Mouse (Mus musculus): ENCODE data around the gene Tal1. TPM values are rescaled to one million over a fixed set of nuclear protein-coding genes. Genes with fewer than 3 reads are reported as not detected.
A peak's percentile ranks its signal among the peaks of the same experiment; 100 is the strongest.

Gene Tal1
- polyA plus RNA-seq, 1 experiment from 2014 or later: 1.7 TPM

- peaks cover 5% of the 10 kb centered on the region; the same call in 1 of the 2 replicates for H3K27me3 ChIP-seq (replicated peaks)
- H3K27ac ChIP-seq (replicated peaks): no peak overlapping the region
- 60% methylated on average over 3 of the region's 3 CpGs for WGBS
- no peak for ATAC-seq (ENCODE audit: low FRiP score)
- H3K4me3 ChIP-seq (replicated peaks): no peak overlapping the region
- peaks cover 14% of the 10 kb centered on the region for H3K4me1 ChIP-seq
- no peaks in the 10 kb centered on the region for H3K36me3 ChIP-seq
- H3K9me3 ChIP-seq (replicated peaks): no peaks in the 10 kb centered on the region
- H3K9ac ChIP-seq (replicated peaks): no peak overlapping the region
- no peak overlapping the region for H3K4me2 ChIP-seq
Measured at GRCm38 (mm10) chr4:115075204-115075915, 19.1 kb downstream of the Tal1 start.

GRCm38 (mm10) chr4:115078892-115079820, 22.9 kb downstream of the Tal1 start:
- no peaks in the 10 kb centered on the region for H3K36me3 ChIP-seq
- peak; percentile 80 for ATAC-seq (ENCODE audit: low FRiP score)
- no peak overlapping the region for H3K27ac ChIP-seq (replicated peaks)
- H3K4me1 ChIP-seq: peaks cover 14% of the 10 kb centered on the region
- WGBS: 11% methylated on average over 10 of the region's 10 CpGs
- H3K27me3 ChIP-seq (replicated peaks): 0 out of 2 replicates have a peak, but pooled peaks cover 5% of the 10 kb centered on the region
- no peak overlapping the region for H3K4me2 ChIP-seq
- no peak overlapping the region for H3K9ac ChIP-seq (replicated peaks)
- H3K9me3 ChIP-seq (replicated peaks): no peaks in the 10 kb centered on the region
- no peak overlapping the region for H3K4me3 ChIP-seq (replicated peaks)

DNA sequence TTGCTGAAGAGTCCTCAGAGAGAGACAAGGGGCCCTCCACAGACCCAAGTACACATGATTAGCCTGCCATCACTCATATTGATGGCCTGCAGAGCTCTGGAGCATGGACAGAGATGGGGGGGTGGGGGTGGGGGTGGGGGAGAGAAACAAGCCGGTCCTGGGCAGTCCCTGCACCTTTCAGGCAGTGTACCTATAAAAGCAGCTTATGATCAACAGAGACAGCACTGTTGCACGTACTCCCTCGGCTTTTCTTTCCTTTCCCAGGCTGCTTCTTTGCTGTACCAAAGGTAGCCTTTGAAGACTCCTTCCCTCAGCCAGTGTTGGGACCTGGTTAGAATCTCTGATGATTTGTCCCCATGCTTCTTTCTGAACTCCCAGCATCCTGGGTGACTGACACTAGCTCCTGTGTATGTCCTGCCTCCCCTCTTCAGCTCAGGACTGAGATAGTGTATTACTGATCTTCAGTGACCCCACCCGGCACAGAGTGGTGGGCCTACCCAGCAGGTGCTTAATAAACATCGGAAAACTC, 23.7 kb downstream of the Tal1 start:
- Histone ChIP-seq H3K4me1 (peaks cover 14% of the 10 kb centered on the region), H3K4me3 (replicated peaks) (no peak overlapping the region), H3K27me3 (replicated peaks) (peaks cover 11% of the 10 kb centered on the region; the same call in 1 of the 2 replicates), H3K27ac (replicated peaks) (no peak overlapping the region), H3K9ac (replicated peaks) (no peak overlapping the region), H3K36me3 (no peaks in the 10 kb centered on the region), H3K9me3 (replicated peaks) (no peaks in the 10 kb centered on the region), H3K4me2 (no peak overlapping the region)
- no peak for ATAC-seq (ENCODE audit: low FRiP score)
- WGBS: 9% methylated on average over 5 of the region's 5 CpGs

DNA sequence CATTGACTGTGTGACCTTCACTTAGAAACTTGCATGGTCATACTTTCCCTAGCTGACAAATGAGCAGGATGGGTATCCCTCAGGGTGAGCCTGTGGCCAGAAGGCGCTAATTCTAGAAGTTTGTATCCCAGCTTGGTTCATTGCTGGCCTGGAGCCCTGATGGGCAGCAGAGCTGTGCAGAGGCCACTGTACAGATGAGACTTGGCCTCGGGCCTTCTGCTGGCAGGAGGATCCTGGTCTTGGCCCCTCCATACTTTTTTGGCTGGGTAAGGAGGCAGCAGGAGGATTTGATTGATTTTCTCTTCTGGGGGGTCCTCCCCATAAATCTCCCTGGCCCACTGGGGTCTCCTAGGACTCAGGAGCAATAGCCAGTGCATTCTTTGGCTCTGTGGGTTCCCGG, 26.8 kb downstream of the Tal1 start:
- no peak for ATAC-seq (ENCODE audit: low FRiP score)
- Histone ChIP-seq H3K9ac (replicated peaks) (no peak overlapping the region), H3K27ac (replicated peaks) (no peak overlapping the region), H3K4me1 (peaks cover 14% of the 10 kb centered on the region), H3K9me3 (replicated peaks) (no peaks in the 10 kb centered on the region), H3K4me3 (replicated peaks) (no peak overlapping the region), H3K27me3 (replicated peaks) (peaks cover 28% of the 10 kb centered on the region), H3K4me2 (no peak overlapping the region), H3K36me3 (no peaks in the 10 kb centered on the region)
- 68% methylated on average over 3 of the region's 3 CpGs for WGBS

- H3K9ac ChIP-seq (replicated peaks): no peak overlapping the region
- H3K9me3 ChIP-seq (replicated peaks): no peaks in the 10 kb centered on the region
- no peak overlapping the region for H3K4me2 ChIP-seq
- 23% methylated on average over 6 of the region's 6 CpGs for WGBS
- no peaks in the 10 kb centered on the region for H3K36me3 ChIP-seq
- no peak overlapping the region for H3K4me3 ChIP-seq (replicated peaks)
- H3K4me1 ChIP-seq: no peaks in the 10 kb centered on the region
- no peak overlapping the region for H3K27ac ChIP-seq (replicated peaks)
- peaks cover 46% of the 10 kb centered on the region for H3K27me3 ChIP-seq (replicated peaks)
- ATAC-seq (ENCODE audit: low FRiP score): 0 out of 2 replicates have a peak, but pooled peaks have one; percentile 32
Measured at GRCm38 (mm10) chr4:115085522-115086095, 29.4 kb downstream of the Tal1 start.

- Histone ChIP-seq H3K9ac (replicated peaks) (no peak overlapping the region), H3K36me3 (no peaks in the 10 kb centered on the region), H3K27me3 (replicated peaks) (peaks cover 46% of the 10 kb centered on the region), H3K27ac (replicated peaks) (no peak overlapping the region), H3K4me2 (no peak overlapping the region), H3K4me3 (replicated peaks) (no peak overlapping the region), H3K9me3 (replicated peaks) (no peaks in the 10 kb centered on the region), H3K4me1 (no peaks in the 10 kb centered on the region)
- 73% methylated on average over 4 of the region's 4 CpGs for WGBS
- no peak for ATAC-seq (ENCODE audit: low FRiP score)
Measured at GRCm38 (mm10) chr4:115086257-115086656, 30.0 kb downstream of the Tal1 start.

DNA sequence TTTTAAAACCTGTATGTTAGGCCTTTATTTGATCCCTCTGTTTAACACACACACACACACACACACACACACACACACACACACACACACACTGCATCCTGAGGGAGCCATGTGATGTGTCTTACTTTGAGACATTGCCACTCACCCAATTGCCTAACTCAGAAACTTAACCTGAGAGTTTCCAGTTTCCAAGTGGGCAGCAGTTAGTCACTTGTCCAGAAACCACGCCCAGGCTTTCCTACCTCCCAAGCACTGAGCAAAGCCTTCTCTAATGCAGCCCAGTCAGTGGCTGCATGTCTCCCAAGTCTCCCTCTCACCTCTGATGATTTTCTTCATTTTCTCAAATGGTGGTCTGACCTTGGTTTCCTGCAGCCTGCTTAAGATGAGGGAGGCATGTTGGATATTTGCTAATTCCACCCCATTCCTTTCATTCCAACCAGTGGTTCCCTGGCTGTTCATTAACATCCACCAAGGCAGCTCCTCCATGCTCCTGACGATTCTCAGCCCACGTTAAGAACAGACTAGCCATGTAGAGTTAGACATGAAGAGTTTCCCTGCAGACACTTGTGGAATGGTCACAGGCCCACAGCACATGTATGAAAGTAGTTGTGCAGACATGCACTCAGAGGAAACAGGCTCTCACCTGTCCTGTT, 30.7 kb downstream of the Tal1 start:
- Histone ChIP-seq H3K9ac (replicated peaks) (no peak overlapping the region), H3K4me3 (replicated peaks) (no peak overlapping the region), H3K27ac (replicated peaks) (no peak overlapping the region), H3K4me2 (no peak overlapping the region), H3K4me1 (no peaks in the 10 kb centered on the region), H3K27me3 (replicated peaks) (peaks cover 46% of the 10 kb centered on the region), H3K9me3 (replicated peaks) (no peaks in the 10 kb centered on the region), H3K36me3 (no peaks in the 10 kb centered on the region)
- no peak for ATAC-seq (ENCODE audit: low FRiP score)
- 53% methylated on average over 3 of the region's 3 CpGs for WGBS

DNA sequence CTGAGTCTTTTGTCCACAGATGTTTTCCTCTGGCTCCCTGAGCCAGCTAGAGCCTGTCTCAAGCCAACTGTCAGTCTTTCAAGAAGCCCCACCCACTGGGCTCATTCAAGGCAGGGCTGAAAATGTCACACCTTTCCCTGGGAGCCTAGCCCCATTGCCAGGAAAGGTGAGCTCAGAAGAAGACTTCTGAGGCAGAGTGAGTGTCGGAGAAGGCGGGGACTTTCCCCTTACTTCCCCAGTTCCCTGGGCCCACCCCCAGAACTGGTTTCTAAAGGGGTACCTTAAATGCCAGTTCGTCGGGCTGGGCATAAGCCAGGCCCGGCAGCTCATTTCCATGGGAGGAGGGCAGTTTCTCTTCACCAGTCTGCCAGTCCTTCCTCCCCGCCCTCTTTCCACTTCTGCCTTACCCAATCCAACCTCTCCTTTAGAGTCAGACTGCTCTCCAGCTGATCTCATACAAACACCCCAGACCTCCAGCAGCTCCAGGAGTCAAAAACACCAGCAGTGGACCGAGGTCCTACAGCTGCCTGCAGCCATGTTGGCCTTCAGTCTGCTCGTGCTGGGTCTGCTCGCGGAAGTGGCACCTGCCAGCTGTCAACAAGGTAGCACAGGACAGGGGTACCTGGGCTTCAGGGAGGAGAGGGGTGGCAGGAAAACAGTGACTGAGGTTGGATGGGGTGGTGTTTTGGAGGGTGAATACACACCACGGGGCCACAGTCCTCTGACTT, 32.5 kb downstream of the Tal1 start, which contains the start of gene Pdzk1ip1:
TSS of gene Pdzk1ip1 (plus strand) at position 98 of the 728 bp plus-strand sequence.
- H3K4me3 ChIP-seq (replicated peaks): no peak within 1 kb of the TSS
- H3K9ac ChIP-seq (replicated peaks): no peak within 1 kb of the TSS
- 27% methylated on average over 11 of the region's 11 CpGs for WGBS
- peaks cover 50% of the 10 kb centered on the region for H3K27me3 ChIP-seq (replicated peaks)
- ATAC-seq (ENCODE audit: low FRiP score): no peak
- no peaks in the 10 kb centered on the region for H3K4me1 ChIP-seq
- H3K36me3 ChIP-seq: no peaks in the 10 kb centered on the region
- no peaks in the 10 kb centered on the region for H3K9me3 ChIP-seq (replicated peaks)
- no peak within 1 kb of the TSS for H3K27ac ChIP-seq (replicated peaks)
- peak within 1 kb of the TSS; percentile 25 for H3K4me2 ChIP-seq

DNA sequence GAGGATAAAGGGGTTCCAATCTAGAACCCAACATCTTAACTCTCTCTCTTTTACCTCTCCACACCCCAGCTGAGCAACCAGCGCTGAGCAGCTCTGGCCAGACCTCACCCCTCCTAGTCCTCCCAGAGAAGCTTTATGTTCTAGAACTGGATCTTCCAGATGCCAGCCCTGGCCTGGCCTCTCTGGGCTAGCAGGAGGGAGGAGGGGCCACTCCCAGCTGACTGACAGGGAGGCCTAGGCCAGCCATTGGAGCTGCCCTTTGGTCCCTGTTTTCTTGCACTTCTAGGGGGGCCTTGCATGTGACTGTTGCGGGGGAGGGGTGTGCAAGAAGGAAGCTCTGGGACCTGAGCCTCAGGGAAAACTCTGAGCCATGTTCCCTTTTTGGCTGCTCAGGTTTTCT, 34.4 kb downstream of the Tal1 start:
- peaks cover 57% of the 10 kb centered on the region for H3K27me3 ChIP-seq (replicated peaks)
- ATAC-seq (ENCODE audit: low FRiP score): no peak
- no peaks in the 10 kb centered on the region for H3K9me3 ChIP-seq (replicated peaks)
- WGBS: 63% methylated on average over 2 of the region's 2 CpGs
- no peak overlapping the region for H3K4me3 ChIP-seq (replicated peaks)
- no peak overlapping the region for H3K27ac ChIP-seq (replicated peaks)
- H3K4me2 ChIP-seq: no peak overlapping the region
- no peaks in the 10 kb centered on the region for H3K36me3 ChIP-seq
- no peak overlapping the region for H3K9ac ChIP-seq (replicated peaks)
- peaks cover 3% of the 10 kb centered on the region for H3K4me1 ChIP-seq

DNA sequence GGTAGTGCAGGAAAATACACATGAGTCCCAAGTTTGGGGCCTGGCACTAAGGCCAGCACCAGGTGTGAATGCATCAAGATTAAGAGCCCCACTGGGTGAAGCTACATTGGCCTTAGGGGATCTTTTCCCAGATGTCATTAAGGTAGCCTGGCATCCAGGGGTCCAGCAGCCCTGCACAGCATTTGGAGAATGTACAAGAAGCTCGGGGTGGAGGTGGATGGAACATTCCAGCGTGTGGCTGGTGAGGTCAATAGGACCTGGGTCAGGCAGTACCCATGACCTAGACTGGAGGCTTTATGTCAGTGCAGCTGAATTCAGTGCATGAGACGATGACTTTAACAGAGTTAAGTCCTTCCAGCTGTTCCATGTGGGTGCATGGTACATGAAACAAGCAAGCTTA, 35.6 kb downstream of the Tal1 start:
- 87% methylated on average over 3 of the region's 3 CpGs for WGBS
- no peak for ATAC-seq (ENCODE audit: low FRiP score)
- H3K4me1 ChIP-seq: peaks cover 13% of the 10 kb centered on the region
- H3K4me3 ChIP-seq (replicated peaks): no peak overlapping the region
- H3K9me3 ChIP-seq (replicated peaks): no peaks in the 10 kb centered on the region
- H3K27ac ChIP-seq (replicated peaks): no peak overlapping the region
- H3K9ac ChIP-seq (replicated peaks): no peak overlapping the region
- no peaks in the 10 kb centered on the region for H3K36me3 ChIP-seq
- no peak overlapping the region for H3K4me2 ChIP-seq
- H3K27me3 ChIP-seq (replicated peaks): peaks cover 62% of the 10 kb centered on the region

Measured in neural tube, embryonic 15.5 days (tissue).